Comparison of ENCODE assay signal across 8 mouse cellular contexts in genomic region chr2:35461971-35462787, GRCm38 (mm10). TPM values are rescaled to one million over a fixed set of nuclear protein-coding genes. Genes with fewer than 3 reads are reported as not detected.
DNase-seq lines count a peak whose midpoint lies in the region; ATAC-seq and TF ChIP-seq lines count a peak whose summit lies in the region.

No protein-coding gene starts in this region.

- H3K9me3 ChIP-seq in lung, embryonic 14.5 days (ENCODE audit: low read depth, low read length) = no peaks in the 10 kb centered on the region
- H3K9me3 ChIP-seq in heart, embryonic 13.5 days = peaks cover 4% of the 10 kb centered on the region; the same call in 1 of the 2 replicates
- no peaks in the 10 kb centered on the region for H3K9me3 ChIP-seq in limb, embryonic 13.5 days

- H3K27me3 ChIP-seq in lung, embryonic 14.5 days (ENCODE audit: insufficient read depth, low read length) = no peaks in the 10 kb centered on the region
- H3K27me3 ChIP-seq in heart, embryonic 13.5 days (replicated peaks) = no peaks in the 10 kb centered on the region
- H3K27me3 ChIP-seq in limb, embryonic 13.5 days = peaks cover 27% of the 10 kb centered on the region

- H3K4me1 ChIP-seq in lung, embryonic 14.5 days (ENCODE audit: insufficient read depth) = peaks cover 14% of the 10 kb centered on the region
- H3K4me1 ChIP-seq in brown adipose tissue, adult 24 weeks (ENCODE audit: control insufficient read depth, insufficient read depth, insufficient read length, low read length) = peaks cover 4% of the 10 kb centered on the region; the same call in 1 of the 2 replicates
- H3K4me1 ChIP-seq in heart, embryonic 13.5 days = peaks cover 49% of the 10 kb centered on the region
- peaks cover 36% of the 10 kb centered on the region for H3K4me1 ChIP-seq in limb, embryonic 13.5 days

- peak; percentile 44 for DNase-seq in lung, embryonic 14.5 days
- no peak for DNase-seq in lung, postnatal 14 days
- DNase-seq in neural tube, embryonic 10.5 days (ENCODE audit: extremely low spot score, low spot score) = peak; percentile 65
- no peak for DNase-seq in urinary bladder, postnatal 25 days (ENCODE audit: low spot score)
- DNase-seq in cerebellum, postnatal 25 days = no peak

- H3K27ac ChIP-seq in lung, embryonic 14.5 days (ENCODE audit: low read depth) = peak overlapping the region; percentile 63
- H3K27ac ChIP-seq in brown adipose tissue, adult 24 weeks (replicated peaks; ENCODE audit: low read depth, low read length) = peak overlapping the region; percentile 86
- H3K27ac ChIP-seq in heart, embryonic 13.5 days (replicated peaks) = peak overlapping the region; percentile 86
- H3K27ac ChIP-seq in limb, embryonic 13.5 days = peak overlapping the region; percentile 22; the same call in 1 of the 2 replicates

- ATAC-seq in lung, embryonic 14.5 days (ENCODE audit: insufficient read depth) = peak; percentile 50
- peak; percentile 60 for ATAC-seq in heart, embryonic 13.5 days (ENCODE audit: extremely low read depth, insufficient number of reproducible peaks, low FRiP score, low TSS enrichment)
- peak; percentile 52 for ATAC-seq in limb, embryonic 13.5 days (ENCODE audit: low FRiP score, low read depth)

- no peak for TF ChIP-seq CTCF in lung, embryonic 14.5 days (IDR thresholded peaks at IDR 0.05; ENCODE audit: low read depth)

- WGBS in lung, embryonic 14.5 days = 2% methylated on average over 50 of the region's 52 CpGs
- WGBS in heart, embryonic 13.5 days = under 1% methylated on average over 52 of the region's 52 CpGs
- WGBS in limb, embryonic 13.5 days = under 1% methylated on average over 45 of the region's 52 CpGs

- peak overlapping the region; percentile 52 for H3K4me3 ChIP-seq in lung, embryonic 14.5 days (ENCODE audit: low read depth, low read length)
- peak overlapping the region; percentile 77 for H3K4me3 ChIP-seq in brown adipose tissue, adult 24 weeks (ENCODE audit: insufficient read depth, low read depth, low read length)
- peak overlapping the region; percentile 72 for H3K4me3 ChIP-seq in heart, embryonic 13.5 days
- H3K4me3 ChIP-seq in limb, embryonic 13.5 days = peak overlapping the region; percentile 57

- no peaks in the 10 kb centered on the region for H3K36me3 ChIP-seq in lung, embryonic 14.5 days (ENCODE audit: insufficient read depth)
- peaks cover 11% of the 10 kb centered on the region for H3K36me3 ChIP-seq in heart, embryonic 13.5 days
- no peaks in the 10 kb centered on the region for H3K36me3 ChIP-seq in limb, embryonic 13.5 days

- H3K4me2 ChIP-seq in lung, embryonic 14.5 days = peak overlapping the region; percentile 95
- peak overlapping the region; percentile 93 for H3K4me2 ChIP-seq in heart, embryonic 13.5 days
- H3K4me2 ChIP-seq in limb, embryonic 13.5 days (replicated peaks) = peak overlapping the region; percentile 89

- H3K9ac ChIP-seq in lung, embryonic 14.5 days = peak overlapping the region; percentile 74
- peak overlapping the region; percentile 89 for H3K9ac ChIP-seq in heart, embryonic 13.5 days
- H3K9ac ChIP-seq in limb, embryonic 13.5 days = peak overlapping the region; percentile 74

RNA-seq across cellular contexts. Expression of gene Ggta1, which starts 0.9 kb away (rescaled TPM):
- polyA plus RNA-seq in lung, embryonic 14.5 days (2014; fragmentation: Nextera tagmentation; extraction: Ambion mirVana) = 16.4 and 16.9 TPM in 2 replicates
- 8.8 and 14.5 TPM in 2 replicates for polyA plus RNA-seq in brown adipose tissue, adult 24 weeks (2012; ENCODE audit: insufficient read depth, insufficient read length, missing spikeins)
- polyA plus RNA-seq in heart, embryonic 13.5 days (2015; fragmentation: Nextera tagmentation; extraction: Ambion mirVana) = 30.9 and 32.5 TPM in 2 replicates
- polyA plus RNA-seq in limb, embryonic 13.5 days (2015; fragmentation: Nextera tagmentation; extraction: Ambion mirVana) = 18.3 and 19.6 TPM in 2 replicates

Comparison
In these comparisons a context has a peak if more than half of its experiments do, and no peak if none do; other contexts are left out.
1. DNase-seq: peak in lung, embryonic 14.5 days (single experiment) and neural tube, embryonic 10.5 days (single experiment); none in lung, postnatal 14 days (single experiment), urinary bladder, postnatal 25 days (single experiment) and cerebellum, postnatal 25 days (0 of 2).
2. H3K27ac ChIP-seq: peak in every context shown above with its lines; median percentile 86 in brown adipose tissue, adult 24 weeks; 86 in heart, embryonic 13.5 days; 63 in lung, embryonic 14.5 days; 22 in limb, embryonic 13.5 days.
3. Peak in every context shown above with its lines, with median percentiles within 50 percentile points of each other: ATAC-seq, H3K4me2 ChIP-seq, H3K4me3 ChIP-seq and H3K9ac ChIP-seq.